Mouse (Mus musculus) olfactory bulb, adult 2 months (tissue): ENCODE results near the gene Asxl2.

Source experiments
- CTCF ChIP-seq: fragments of 200-500 bp; IDR thresholded peaks from 2 replicates; pipeline ENCODE4 v1.5.1; 2012; ENCODE audit warnings: low read depth, mild to moderate bottlenecking, low read length, moderate library complexity; ENCODE audit not compliant: insufficient read depth
- POLR2A ChIP-seq: fragments of 200-500 bp; IDR thresholded peaks from 2 replicates; pipeline ENCODE4 v1.6.1; 2012; ENCODE audit warnings: mild to moderate bottlenecking, low read depth, low read length, moderate library complexity; ENCODE audit not compliant: insufficient read depth

DNA sequence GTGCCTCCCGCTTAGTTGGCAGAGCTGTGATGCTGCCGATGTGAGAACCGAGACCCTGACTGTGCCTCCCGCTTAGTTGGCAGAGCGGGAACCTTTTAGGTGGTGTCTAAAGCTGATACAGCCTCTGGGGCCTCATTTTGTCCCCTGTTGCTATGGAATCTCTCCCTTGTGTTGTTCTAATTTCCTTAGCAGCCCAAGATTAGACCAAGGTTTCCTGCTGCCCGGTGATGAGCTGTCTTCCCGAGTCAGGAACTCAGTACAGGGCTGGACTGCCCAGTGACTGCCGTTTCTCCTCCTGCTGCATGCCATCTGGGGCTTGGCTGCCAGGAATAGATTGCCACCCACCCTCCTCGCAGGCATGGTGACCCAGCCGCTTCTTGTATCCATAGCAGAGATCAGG is 40.7 kb upstream of the Asxl2 start:
- TF ChIP-seq CTCF (no peak), POLR2A (no peak)
